Mouse (Mus musculus) heart, adult 10 weeks (tissue): ENCODE results near the gene Zfp420. TPM values are rescaled to one million over a fixed set of nuclear protein-coding genes. Genes with fewer than 3 reads are reported as not detected.

Experiments
- polyA plus RNA-seq: library from polyadenylated mRNA; stranded (reverse); fragments of 350-450 nt; fragmentation: Illumina TruSeq; extraction: RNeasy Lipid Tissue Mini Kit (QIAGEN cat#74804); gene quantifications from one replicate; pipeline ENCODE4 v1.2.3, GENCODE M21; 2014; ENCODE audit warnings: low read depth, low replicate concordance

The Zfp420 gene
- polyA plus RNA-seq = 5.3 TPM

GRCm38 (mm10) chr7:29859532-29860517 is at the start of gene Zfp420:
Gene Zfp420 (plus strand): TSS chr7:29859979.

GRCm38 (mm10) chr7:29815910-29816429 is 43.8 kb upstream of the Zfp420 start, which contains the start of gene Zfp790:
Gene Zfp790 (plus strand): TSS chr7:29816114.

DNA sequence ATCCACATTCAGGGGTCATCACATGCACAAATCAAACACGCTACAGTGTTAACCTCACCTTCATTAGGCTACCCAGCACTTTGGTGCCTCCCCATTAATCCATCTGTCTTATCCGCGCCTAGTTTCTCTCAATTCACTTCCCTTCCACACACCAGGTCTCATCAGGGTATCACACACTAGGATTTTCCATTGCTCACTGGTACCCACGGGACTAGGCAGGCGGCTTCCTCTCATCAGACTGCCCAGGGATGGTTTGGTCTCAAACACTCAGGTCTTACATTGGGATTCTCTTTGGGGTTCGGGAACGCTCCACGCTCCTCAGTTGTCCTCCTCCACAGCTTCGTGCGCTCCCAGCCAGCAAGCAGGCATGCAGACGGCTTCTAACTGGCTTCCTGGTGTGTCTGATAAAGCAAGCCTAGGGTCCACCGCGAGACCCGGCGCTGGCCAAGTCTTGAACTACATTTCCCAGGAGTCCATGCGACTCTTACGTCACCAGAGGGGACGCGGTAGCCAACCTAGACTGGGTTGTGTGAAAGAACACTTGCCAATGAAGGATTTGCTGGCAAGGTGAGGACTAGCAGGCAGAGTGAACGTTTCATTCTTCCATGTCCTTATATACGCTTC is 6.4 kb upstream of the Zfp420 start, which contains the start of gene Zfp940:
Gene Zfp940, minus strand, starts transcription at position 451 of the 624 bp plus-strand sequence.

GRCm38 (mm10) chr7:29905966-29906681 is 46.3 kb downstream of the Zfp420 start, which contains the start of gene Zfp27:
Gene Zfp27 (minus strand): TSS chr7:29906572.

DNA sequence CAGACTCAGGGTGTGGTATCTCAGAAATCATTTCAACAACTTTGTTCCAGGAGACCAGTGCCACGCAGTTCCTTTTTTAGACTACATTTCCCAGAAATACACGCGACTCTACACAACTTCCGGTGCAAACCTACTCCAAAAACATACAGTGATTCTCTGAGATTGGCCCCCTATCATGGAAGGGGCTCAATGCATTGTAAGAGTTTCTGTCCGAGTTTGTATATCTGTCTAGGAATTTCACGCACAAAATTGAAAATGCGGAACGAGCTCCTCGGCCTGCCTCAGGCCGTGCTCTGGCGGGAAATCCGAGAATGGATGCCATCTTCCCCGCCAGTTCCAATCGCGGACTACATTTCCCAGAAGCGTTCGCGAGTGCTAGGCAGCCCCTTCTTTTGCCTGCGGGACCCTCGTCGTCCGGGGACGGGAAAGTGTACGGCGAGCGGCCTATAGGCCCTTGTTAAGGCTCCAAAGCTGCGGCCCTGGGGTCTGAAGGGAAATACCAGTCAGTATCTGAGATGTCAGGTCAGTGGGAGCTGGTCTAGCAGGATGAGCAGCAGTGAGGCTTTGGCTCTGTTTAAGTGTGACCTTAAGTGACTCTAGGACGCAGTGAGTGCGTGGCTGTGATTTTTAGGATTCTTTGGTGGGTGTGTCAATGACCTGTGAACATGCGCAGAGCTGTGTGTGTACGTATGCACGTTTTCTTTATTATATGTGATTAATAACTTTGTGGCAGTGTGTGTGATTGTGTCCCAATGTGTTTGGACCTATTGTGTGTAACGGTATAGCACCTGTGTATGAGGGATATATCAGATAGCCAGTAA is 48.6 kb downstream of the Zfp420 start, which contains the start of gene Zfp383:
Gene Zfp383, plus strand, starts transcription at position 94 of the 821 bp plus-strand sequence.

Other genes starting within 250 kb of the Zfp420 start
- not detected for gene Catsperg2, start 132.9 kb upstream of the Zfp420 start, polyA plus RNA-seq
- 5.6 TPM for gene Zfp84, start 91.4 kb upstream of the Zfp420 start, polyA plus RNA-seq
- gene Zfp30, start 76.0 kb upstream of the Zfp420 start, polyA plus RNA-seq = 5.3 TPM
- 10.3 TPM for gene Zfp790, start 43.9 kb upstream of the Zfp420 start, polyA plus RNA-seq
- 0.47 TPM for gene Zfp940, start 6.3 kb upstream of the Zfp420 start, polyA plus RNA-seq
- gene Zfp27, start 46.6 kb downstream of the Zfp420 start, polyA plus RNA-seq = 9.3 TPM
- 11.9 TPM for gene Zfp383, start 48.2 kb downstream of the Zfp420 start, polyA plus RNA-seq
- 5.1 TPM for gene Zfp74, start 94.1 kb downstream of the Zfp420 start, polyA plus RNA-seq
- 12.4 TPM for gene Zfp568, start 124.0 kb downstream of the Zfp420 start, polyA plus RNA-seq
- gene Zfp14, start 191.4 kb downstream of the Zfp420 start, polyA plus RNA-seq = 7.4 TPM
- gene Zfp82, start 212.9 kb downstream of the Zfp420 start, polyA plus RNA-seq = 2.5 TPM
- gene Gm26920, start 230.4 kb downstream of the Zfp420 start, polyA plus RNA-seq = not detected
- 1.4 TPM for gene Zfp566, start 230.5 kb downstream of the Zfp420 start, polyA plus RNA-seq
- 34.9 TPM for gene Zfp260, start 234.8 kb downstream of the Zfp420 start, polyA plus RNA-seq